Mouse (Mus musculus): Measurements from ENCODE around the gene Wfdc1. TPM values are rescaled to one million over a fixed set of nuclear protein-coding genes. Genes with fewer than 3 reads are reported as not detected.

Gene Wfdc1
- total RNA-seq, 4 experiments from 2014 or later: 63.4 to 89.3 (median 75.2) TPM

GRCm38 (mm10) chr8:119638261-119638660 lies 27.9 kb upstream of the Wfdc1 start:
- no peak for DNase-seq (ENCODE audit: low spot score in 2 of 2)

GRCm38 (mm10) chr8:119639798-119640197 lies 26.4 kb upstream of the Wfdc1 start:
- no peak for DNase-seq (ENCODE audit: low spot score in 2 of 2)

GRCm38 (mm10) chr8:119641058-119641457 lies 25.1 kb upstream of the Wfdc1 start:
- no peak for DNase-seq (ENCODE audit: low spot score in 2 of 2)

GRCm38 (mm10) chr8:119642960-119643359 lies 23.2 kb upstream of the Wfdc1 start:
- no peak for DNase-seq (ENCODE audit: low spot score in 2 of 2)

- DNase-seq (ENCODE audit: low spot score in 2 of 2): no peak
These were observed 21.7 kb upstream of the Wfdc1 start for GRCm38 (mm10) chr8:119644429-119644960.

GRCm38 (mm10) chr8:119644981-119645597 lies 21.1 kb upstream of the Wfdc1 start:
- no peak for DNase-seq (ENCODE audit: low spot score in 2 of 2)

- no peak for DNase-seq (ENCODE audit: low spot score in 2 of 2)
These were observed 20.0 kb upstream of the Wfdc1 start for GRCm38 (mm10) chr8:119646197-119646596.

GRCm38 (mm10) chr8:119646846-119647245 lies 19.3 kb upstream of the Wfdc1 start:
- no peak for DNase-seq (ENCODE audit: low spot score in 2 of 2)

- DNase-seq (ENCODE audit: low spot score in 2 of 2): no peak
These were observed 14.8 kb upstream of the Wfdc1 start for GRCm38 (mm10) chr8:119651324-119651723.

- peak; percentile 44 to 55 for DNase-seq (ENCODE audit: low spot score in 2 of 2)
These were observed 9.3 kb upstream of the Wfdc1 start for GRCm38 (mm10) chr8:119656709-119657464.

GRCm38 (mm10) chr8:119661081-119661480 lies 5.1 kb upstream of the Wfdc1 start:
- peak; percentile 55 to 74 for DNase-seq (ENCODE audit: low spot score in 2 of 2)

- no peak for DNase-seq (ENCODE audit: low spot score in 2 of 2)
These were observed 4.3 kb upstream of the Wfdc1 start for GRCm38 (mm10) chr8:119661892-119662291.

GRCm38 (mm10) chr8:119663440-119663839 lies 2.7 kb upstream of the Wfdc1 start:
- no peak for DNase-seq (ENCODE audit: low spot score in 2 of 2)

GRCm38 (mm10) chr8:119665270-119665669 lies 895 bp upstream of the Wfdc1 start:
- peak in 1 of 2 experiments; percentile 34 for DNase-seq (ENCODE audit: low spot score in 2 of 2)

GRCm38 (mm10) chr8:119668447-119668846 lies 2.3 kb downstream of the Wfdc1 start:
- DNase-seq (ENCODE audit: low spot score in 2 of 2): no peak

- DNase-seq (ENCODE audit: low spot score in 2 of 2): peak; percentile 50
These were observed 3.1 kb downstream of the Wfdc1 start for GRCm38 (mm10) chr8:119669284-119669683.

GRCm38 (mm10) chr8:119670419-119671091 lies 4.4 kb downstream of the Wfdc1 start:
- DNase-seq (ENCODE audit: low spot score in 2 of 2): peak; percentile 64 to 80

- no peak for DNase-seq (ENCODE audit: low spot score in 2 of 2)
These were observed 7.9 kb downstream of the Wfdc1 start for GRCm38 (mm10) chr8:119673976-119674555.

GRCm38 (mm10) chr8:119675457-119675856 lies 9.3 kb downstream of the Wfdc1 start:
- no peak for DNase-seq (ENCODE audit: low spot score in 2 of 2)

- DNase-seq (ENCODE audit: low spot score in 2 of 2): peak; percentile 92 to 93
These were observed 10.2 kb downstream of the Wfdc1 start for GRCm38 (mm10) chr8:119676389-119676788.

- DNase-seq (ENCODE audit: low spot score in 2 of 2): no peak
These were observed 12.1 kb downstream of the Wfdc1 start for GRCm38 (mm10) chr8:119678138-119678843.
